Mouse (Mus musculus) erythroblast, embryonic 14.5 days (primary cell): ENCODE results near the gene Gm21961.

Experiments
- GATA1 ChIP-seq: IDR thresholded peaks from 2 replicates; pipeline ENCODE4 v1.6.1; 2012; ENCODE audit warnings: low read length, inconsistent platforms, mixed read lengths
- TAL1 ChIP-seq: IDR thresholded peaks from 3 replicates; pipeline ENCODE4 v1.6.1; 2012; ENCODE audit warnings: low read length, inconsistent platforms, mixed read lengths

DNA sequence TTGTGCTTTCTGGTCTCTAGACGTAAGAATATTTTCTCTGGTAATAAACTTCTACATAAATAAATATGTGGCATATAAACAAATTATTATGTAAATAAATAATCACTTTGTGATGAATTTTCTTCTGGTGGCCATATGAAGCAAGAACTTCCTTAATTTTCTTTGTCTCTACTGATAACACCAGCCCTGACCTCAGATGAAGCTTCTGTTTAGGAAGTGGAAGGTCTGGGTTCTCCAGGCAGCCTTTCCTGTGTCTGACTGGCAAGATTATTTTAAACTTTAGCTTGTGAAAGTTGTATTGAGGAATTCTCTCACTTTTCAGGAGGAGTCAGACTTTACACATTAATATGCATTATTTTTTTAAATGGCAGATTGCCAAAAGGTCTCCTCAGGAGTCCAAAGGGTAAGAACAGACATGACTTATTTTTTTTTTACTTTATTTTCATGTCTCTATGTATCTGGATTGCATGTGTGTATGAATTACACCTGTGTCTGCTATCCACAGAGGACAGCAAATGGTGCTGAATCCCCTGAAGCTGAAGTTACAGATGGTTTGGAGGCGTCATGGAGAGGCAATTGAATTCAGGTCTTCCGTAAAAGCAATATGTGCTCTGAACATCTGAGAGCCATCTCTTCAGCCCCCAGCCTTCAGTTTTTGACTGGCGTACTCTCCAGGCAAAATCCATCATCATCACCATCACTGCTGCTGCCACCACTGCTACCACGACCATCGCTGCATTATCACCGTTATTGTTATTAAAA, 38.5 kb downstream of the Gm21961 start:
- no peak for TF ChIP-seq TAL1
- TF ChIP-seq GATA1, result no peak
